Comparison of ENCODE assay signal across 9 mouse cellular contexts in the genomic region with DNA sequence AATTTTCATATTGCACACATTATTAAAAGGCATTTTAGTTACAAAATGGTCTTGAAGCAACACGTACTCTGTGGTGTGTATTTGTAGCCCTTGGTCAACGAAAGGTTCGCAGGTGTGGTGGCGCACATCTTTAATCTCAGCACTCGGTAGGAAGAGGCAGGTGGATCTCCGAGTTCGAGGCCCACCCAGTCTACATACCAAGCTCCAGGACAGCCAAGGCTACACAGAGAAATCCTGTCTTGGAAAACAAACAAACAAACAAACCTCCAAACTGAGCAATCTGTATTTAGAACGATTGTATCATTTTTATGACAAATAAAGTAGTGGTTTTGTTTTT. TPM values are rescaled to one million over a fixed set of nuclear protein-coding genes. Genes with fewer than 3 reads are reported as not detected.
DNase-seq lines count a peak whose midpoint lies in the region; ATAC-seq and TF ChIP-seq lines count a peak whose summit lies in the region.
"Had no signal": no experiment of that assay in that cellular context is flagged by ENCODE, and none has a peak within 500 bp of the region (broad histone marks: within the 10 kb centered on the region; RNA-seq: fewer than 3 reads in every experiment).

No protein-coding gene starts in this region.

- 65% methylated on average over 8 of the region's 8 CpGs for WGBS in cerebellum, adult 2 months
- WGBS in forebrain, embryonic 13.5 days, result 84% methylated on average over 8 of the region's 8 CpGs
- WGBS in liver, postnatal 0 days (ENCODE audit: insufficient replicate concordance), result 56% methylated on average over 8 of the region's 8 CpGs

- peak overlapping the region; percentile 95 for H3K4me3 ChIP-seq in cerebellum, adult 2 months (replicated peaks; ENCODE audit: insufficient read depth, low read depth, low read length)
- H3K4me3 ChIP-seq in forebrain, embryonic 13.5 days, result peak overlapping the region; percentile 97
- H3K4me3 ChIP-seq in liver, postnatal 0 days (ENCODE audit: low read depth, low read length), result peak overlapping the region; percentile 95

- H3K27ac ChIP-seq in cerebellum, adult 2 months (ENCODE audit: insufficient read depth, low read length), result no peak overlapping the region
- H3K27ac ChIP-seq in forebrain, embryonic 13.5 days, result no peak overlapping the region
- no peak overlapping the region for H3K27ac ChIP-seq in liver, postnatal 0 days (ENCODE audit: low read depth)

- 0 out of 2 replicates have a peak, but pooled peaks cover 4% of the 10 kb centered on the region for H3K36me3 ChIP-seq in forebrain, embryonic 13.5 days (ENCODE audit: poor library complexity, severe bottlenecking)
- no peaks in the 10 kb centered on the region; the same call in 1 of the 2 replicates for H3K36me3 ChIP-seq in liver, postnatal 0 days (replicated peaks; ENCODE audit: insufficient read depth, low read length)

- no peaks in the 10 kb centered on the region for H3K27me3 ChIP-seq in cerebellum, adult 2 months (ENCODE audit: control insufficient read depth, insufficient read depth, low read length)
- H3K27me3 ChIP-seq in forebrain, embryonic 13.5 days, result no peaks in the 10 kb centered on the region
- no peaks in the 10 kb centered on the region for H3K27me3 ChIP-seq in liver, postnatal 0 days (ENCODE audit: insufficient read depth, low read length)

- no peak for DNase-seq in cerebellum, adult 2 months
- DNase-seq in cerebellum, postnatal 4 days (ENCODE audit: low spot score in 2 of 2), result no peak
- DNase-seq in A20 (ENCODE audit: low read depth, low spot score), result peak; percentile 76
- no peak for DNase-seq in liver, postnatal 0 days
- DNase-seq in adrenal gland, postnatal 10 days, result no peak
- DNase-seq in cerebellum, adult 9-11 months, result no peak
- DNase-seq in left cerebral cortex, adult 11 months (ENCODE audit: low spot score), result no peak

- no peak for TF ChIP-seq POLR2A in cerebellum, adult 2 months (IDR thresholded peaks at IDR 0.05; ENCODE audit: borderline replicate concordance, insufficient read depth, low read length)

- H3K4me2 ChIP-seq in forebrain, embryonic 13.5 days, result peak overlapping the region; percentile 83
- H3K4me2 ChIP-seq in liver, postnatal 0 days (ENCODE audit: low read depth, low read length), result peak overlapping the region; percentile 95

- peak overlapping the region; percentile 98 for H3K9ac ChIP-seq in forebrain, embryonic 13.5 days
- H3K9ac ChIP-seq in liver, postnatal 0 days (replicated peaks), result peak overlapping the region; percentile 97

- no peak for TF ChIP-seq CTCF in cerebellum, adult 2 months (IDR thresholded peaks at IDR 0.05; ENCODE audit: borderline replicate concordance, insufficient read depth, low read depth, low read length)
- TF ChIP-seq CTCF in liver, postnatal 0 days (IDR thresholded peaks at IDR 0.05; ENCODE audit: low read depth), result no peak

- TF ChIP-seq EP300 in liver, postnatal 0 days (IDR thresholded peaks at IDR 0.05; ENCODE audit: low read depth), result no peak

- H3K4me1 ChIP-seq in cerebellum, adult 2 months (ENCODE audit: control insufficient read depth, insufficient read depth, low read length), result no peaks in the 10 kb centered on the region
- peaks cover 27% of the 10 kb centered on the region for H3K4me1 ChIP-seq in forebrain, embryonic 13.5 days
- H3K4me1 ChIP-seq in liver, postnatal 0 days (ENCODE audit: insufficient read depth), result peaks cover 18% of the 10 kb centered on the region

- no peaks in the 10 kb centered on the region for H3K9me3 ChIP-seq in forebrain, embryonic 13.5 days (replicated peaks)
- no peaks in the 10 kb centered on the region for H3K9me3 ChIP-seq in liver, postnatal 0 days (ENCODE audit: low read length)

- no peak for ATAC-seq in forebrain, embryonic 13.5 days
- ATAC-seq in liver, postnatal 0 days, result no peak

RNA-seq across cellular contexts. Expression of gene Lin9, which starts 1.2 kb away (rescaled TPM):
- 5.2 and 5.6 TPM in 2 replicates for polyA plus RNA-seq in cerebellum, adult 2 months (2012; rRNA removed)
- 22.7 and 24.2 TPM in 2 replicates for polyA plus RNA-seq in forebrain, embryonic 13.5 days (2015; fragmentation: Nextera tagmentation; extraction: Ambion mirVana)
- 5.2 and 6.4 TPM in 2 replicates for polyA plus RNA-seq in liver, postnatal 0 days (2015; fragmentation: Nextera tagmentation; extraction: Ambion mirVana)
- 1 to 10 TPM; 7.6 to 8.4 TPM for total RNA-seq in adrenal gland, postnatal 10 days (2021)

RNA-seq across cellular contexts. Expression of gene Mixl1, which starts 54.6 kb away (rescaled TPM):
- not detected in 2 replicates for polyA plus RNA-seq in cerebellum, adult 2 months (2012; rRNA removed)
- 0.09 TPM in 1 of 2 replicates, not detected in the other for polyA plus RNA-seq in forebrain, embryonic 13.5 days (2015; fragmentation: Nextera tagmentation; extraction: Ambion mirVana)
- polyA plus RNA-seq in liver, postnatal 0 days (2015; fragmentation: Nextera tagmentation; extraction: Ambion mirVana), result 0.08 TPM in 1 of 2 replicates, not detected in the other
- total RNA-seq in adrenal gland, postnatal 10 days (2021), result not detected
- total RNA-seq: hematopoietic stem cell, adult 5-6 weeks had no signal
